10 mouse cellular contexts compared by ENCODE assay signal in genomic region chr3:95987386-95988110, GRCm38 (mm10). TPM values are rescaled to one million over a fixed set of nuclear protein-coding genes. Genes with fewer than 3 reads are reported as not detected.
DNase-seq lines count a peak whose midpoint lies in the region; ATAC-seq and TF ChIP-seq lines count a peak whose summit lies in the region.
"Had no signal": no experiment of that assay in that cellular context is flagged by ENCODE, and none has a peak within 500 bp of the region (broad histone marks: within the 10 kb centered on the region; RNA-seq: fewer than 3 reads in every experiment).

No protein-coding gene starts in this region.

- TF ChIP-seq EP300 in stomach, postnatal 0 days (optimal IDR thresholded peaks at IDR 0.05) = no peak

- 17% methylated on average over 6 of the region's 6 CpGs for WGBS in liver, embryonic 15.5 days (ENCODE audit: insufficient replicate concordance)
- 80% methylated on average over 6 of the region's 6 CpGs for WGBS in stomach, postnatal 0 days

- H3K9ac ChIP-seq in liver, embryonic 15.5 days = no peak overlapping the region
- H3K9ac ChIP-seq in stomach, postnatal 0 days (ENCODE audit: low read length) = no peak overlapping the region

- H3K27ac ChIP-seq in liver, embryonic 15.5 days (replicated peaks) = 0 out of 2 replicates have a peak overlapping the region, but pooled peaks have one; percentile 58
- 0 out of 2 replicates have a peak overlapping the region, but pooled peaks have one; percentile 18 for H3K27ac ChIP-seq in stomach, postnatal 0 days (replicated peaks)

- no peak for ATAC-seq in liver, embryonic 15.5 days (ENCODE audit: insufficient read depth)
- no peak for ATAC-seq in stomach, postnatal 0 days (ENCODE audit: low FRiP score, low TSS enrichment)

- no peak overlapping the region for H3K4me2 ChIP-seq in liver, embryonic 15.5 days
- no peak overlapping the region for H3K4me2 ChIP-seq in stomach, postnatal 0 days (replicated peaks; ENCODE audit: low read depth)

- TF ChIP-seq CTCF in stomach, postnatal 0 days (IDR thresholded peaks at IDR 0.05; ENCODE audit: low read depth) = no peak

- H3K4me1 ChIP-seq in liver, embryonic 15.5 days (replicated peaks) = peaks cover 38% of the 10 kb centered on the region
- peaks cover 9% of the 10 kb centered on the region; the same call in 1 of the 2 replicates for H3K4me1 ChIP-seq in stomach, postnatal 0 days (replicated peaks; ENCODE audit: control insufficient read depth, insufficient read depth)

- no peak overlapping the region for H3K4me3 ChIP-seq in liver, embryonic 15.5 days (replicated peaks)
- no peak overlapping the region for H3K4me3 ChIP-seq in stomach, postnatal 0 days (ENCODE audit: low read depth, low read length)

- H3K27me3 ChIP-seq in liver, embryonic 15.5 days = peaks cover 29% of the 10 kb centered on the region
- no peaks in the 10 kb centered on the region for H3K27me3 ChIP-seq in stomach, postnatal 0 days (ENCODE audit: control insufficient read depth, insufficient read depth, low read length)

- H3K36me3 ChIP-seq in liver, embryonic 15.5 days (replicated peaks) = peaks cover 7% of the 10 kb centered on the region
- peaks cover 17% of the 10 kb centered on the region for H3K36me3 ChIP-seq in stomach, postnatal 0 days (ENCODE audit: control insufficient read depth, insufficient read depth, low read length)

- no peaks in the 10 kb centered on the region for H3K9me3 ChIP-seq in liver, embryonic 15.5 days (replicated peaks)
- no peaks in the 10 kb centered on the region for H3K9me3 ChIP-seq in stomach, postnatal 0 days (ENCODE audit: control insufficient read depth, low read length)

- peak; percentile 38 to 66 for DNase-seq in frontal cortex, postnatal 10 days (ENCODE audit: low spot score in 2 of 2)
- DNase-seq in frontal cortex, adult 2 months (ENCODE audit: extremely low spot score in 1 of 2, low spot score in 1 of 2) = no peak
- DNase-seq in spleen, adult 18-20 months = peak; percentile 65 to 71
- DNase-seq in spleen, adult 12 weeks (ENCODE audit: low spot score) = no peak
- DNase-seq in stomach, postnatal 0 days (ENCODE audit: low spot score) = no peak
- DNase-seq in retina, embryonic 14.5 days (ENCODE audit: low spot score) = no peak
- DNase-seq in cerebellum, postnatal 4 days (ENCODE audit: low spot score in 2 of 2) = no peak
- DNase-seq: gastrocnemius, postnatal 14 days; layer of hippocampus, postnatal 36 days had no signal

RNA-seq across cellular contexts. Expression of gene Plekho1, which starts 8.3 kb away (rescaled TPM):
- 131 and 156 TPM in 2 replicates for polyA plus RNA-seq in frontal cortex, adult 2 months (2012; rRNA removed)
- polyA plus RNA-seq in liver, embryonic 15.5 days (2015; fragmentation: Nextera tagmentation; extraction: Ambion mirVana) = 5.9 and 6.6 TPM in 2 replicates
- 26.1 and 30.6 TPM in 2 replicates for polyA plus RNA-seq in stomach, postnatal 0 days (2015; fragmentation: Nextera tagmentation; extraction: Ambion mirVana)

RNA-seq across cellular contexts. Expression of gene Anp32e, which starts 58.5 kb away (rescaled TPM):
- polyA plus RNA-seq in frontal cortex, adult 2 months (2012; rRNA removed) = 117 and 123 TPM in 2 replicates
- 117 and 129 TPM in 2 replicates for polyA plus RNA-seq in liver, embryonic 15.5 days (2015; fragmentation: Nextera tagmentation; extraction: Ambion mirVana)
- polyA plus RNA-seq in stomach, postnatal 0 days (2015; fragmentation: Nextera tagmentation; extraction: Ambion mirVana) = 60.4 and 67.2 TPM in 2 replicates

Comparison
In these comparisons a context has a peak if more than half of its experiments do, and no peak if none do; other contexts are left out.
1. DNase-seq: peak in frontal cortex, postnatal 10 days (2 of 2) and spleen, adult 18-20 months (2 of 2); none in frontal cortex, adult 2 months (0 of 2), spleen, adult 12 weeks (single experiment), stomach, postnatal 0 days (single experiment), retina, embryonic 14.5 days (single experiment) and cerebellum, postnatal 4 days (0 of 2).